Mouse (Mus musculus): ENCODE data around the gene Olfr1138. TPM values are rescaled to one million over a fixed set of nuclear protein-coding genes. Genes with fewer than 3 reads are reported as not detected.

Olfr1138 gene
- total RNA-seq (2017) = not detected in 2 replicates

DNA sequence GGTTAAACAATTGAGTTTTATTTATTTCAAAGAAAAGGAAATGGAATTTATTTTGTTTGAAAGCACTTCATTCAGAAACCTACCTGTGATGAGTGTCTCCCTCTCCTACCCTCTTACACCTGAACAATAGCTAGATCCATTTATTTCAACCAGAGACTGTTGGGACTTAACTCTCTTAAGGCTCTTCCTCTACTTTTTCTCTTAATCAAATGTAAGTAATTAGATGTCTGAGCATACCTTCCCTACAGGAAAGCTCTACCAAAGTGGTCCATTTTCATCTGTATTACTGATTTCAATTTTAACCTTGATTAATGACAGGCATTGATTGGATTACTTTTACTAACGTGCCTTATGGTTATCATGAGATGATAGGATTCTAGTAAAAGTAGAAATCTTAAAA lies at the start of gene Olfr1138:
Gene Olfr1138, minus strand, starts transcription at position 101 of the 400 bp plus-strand sequence.
- no peak for ATAC-seq (replicated peaks; ENCODE audit: low read depth, poor library complexity, severe bottlenecking)

DNA sequence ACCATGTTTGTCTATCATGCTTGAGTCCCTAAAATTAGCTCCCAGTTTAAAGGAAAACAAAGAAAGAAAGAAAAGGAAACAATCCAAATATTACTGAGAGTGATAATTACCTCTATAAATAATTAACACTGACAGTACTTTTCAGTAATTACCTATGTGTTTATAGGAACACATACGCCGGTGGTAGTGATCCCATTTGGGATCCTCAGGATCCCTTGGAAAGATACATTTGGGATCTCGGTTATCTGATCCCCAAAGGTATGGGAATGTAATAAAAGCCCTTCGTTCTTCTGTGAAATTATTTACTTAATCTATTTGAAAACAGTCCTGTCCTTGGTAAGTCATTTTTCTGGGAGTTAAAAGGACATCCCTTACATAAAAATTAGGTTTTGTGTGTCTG lies 39.4 kb upstream of the Olfr1138 start, which contains the start of gene Olfr152:
Gene Olfr152, plus strand, starts transcription at position 301 of the 400 bp plus-strand sequence.
- no peak for ATAC-seq (replicated peaks; ENCODE audit: low read depth, poor library complexity, severe bottlenecking)

DNA sequence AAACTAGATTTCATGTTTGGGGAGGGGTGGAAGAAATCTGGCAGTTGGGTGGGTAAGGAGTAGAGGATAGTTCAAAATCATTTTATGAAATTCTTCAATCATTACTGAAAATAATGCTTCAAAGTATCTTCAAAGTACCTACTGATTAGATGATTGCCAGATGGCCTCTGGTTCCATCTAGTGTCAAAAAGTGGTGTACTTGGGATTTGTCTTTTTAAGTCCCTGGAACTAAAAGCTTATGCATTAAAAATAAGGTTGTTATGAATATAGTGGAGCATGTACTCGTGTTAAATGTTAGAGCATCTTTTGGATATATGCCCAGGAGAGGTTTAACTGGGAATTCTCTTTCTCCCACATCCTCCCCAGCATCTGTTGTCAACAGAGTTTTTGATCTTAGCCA lies 36.4 kb upstream of the Olfr1138 start:
- no peak for ATAC-seq (replicated peaks; ENCODE audit: low read depth, poor library complexity, severe bottlenecking)

DNA sequence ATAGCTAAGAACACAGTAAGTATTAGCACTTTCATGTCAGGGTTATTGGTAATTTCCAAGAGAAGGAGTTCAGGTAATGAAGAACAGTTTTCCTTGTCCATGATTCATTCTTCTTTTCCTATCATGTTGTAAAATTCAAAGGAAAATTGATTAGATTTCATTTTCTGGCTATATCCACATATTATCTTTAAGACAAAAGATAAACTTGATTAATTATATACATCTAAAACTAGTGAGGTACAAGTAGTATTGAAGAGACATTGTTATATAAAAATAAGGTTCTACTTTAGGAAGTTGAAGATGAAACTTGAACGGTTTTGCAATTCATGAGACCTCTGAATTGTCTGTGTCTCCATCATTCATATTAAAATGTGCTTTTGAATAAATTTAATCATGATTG lies 14.1 kb upstream of the Olfr1138 start, which contains the start of gene Olfr1141:
Gene Olfr1141, minus strand, starts transcription at position 101 of the 400 bp plus-strand sequence.
- ATAC-seq (replicated peaks; ENCODE audit: low read depth, poor library complexity, severe bottlenecking) = no peak

DNA sequence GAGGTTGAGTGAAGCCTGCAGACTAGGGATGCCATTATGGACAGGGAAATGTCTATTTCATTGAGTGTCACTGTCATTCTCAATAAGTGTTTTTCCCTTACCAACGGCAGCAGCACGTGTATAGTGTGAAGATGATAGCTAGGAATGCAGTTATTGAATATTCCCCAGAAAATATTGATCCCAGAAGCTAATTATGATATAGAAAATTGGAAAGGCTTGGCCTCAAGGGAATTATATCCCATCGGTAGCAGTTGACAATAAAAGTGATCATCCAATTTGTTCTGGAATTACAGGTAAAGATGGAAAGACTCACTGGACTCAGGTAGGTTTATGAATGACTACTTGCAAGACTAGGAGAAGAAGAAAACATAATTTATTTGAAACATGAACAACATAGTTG lies 3.7 kb upstream of the Olfr1138 start, which contains the start of gene Olfr1140:
Gene Olfr1140, plus strand, starts transcription at position 301 of the 400 bp plus-strand sequence.
- ATAC-seq (replicated peaks; ENCODE audit: low read depth, poor library complexity, severe bottlenecking) = no peak

DNA sequence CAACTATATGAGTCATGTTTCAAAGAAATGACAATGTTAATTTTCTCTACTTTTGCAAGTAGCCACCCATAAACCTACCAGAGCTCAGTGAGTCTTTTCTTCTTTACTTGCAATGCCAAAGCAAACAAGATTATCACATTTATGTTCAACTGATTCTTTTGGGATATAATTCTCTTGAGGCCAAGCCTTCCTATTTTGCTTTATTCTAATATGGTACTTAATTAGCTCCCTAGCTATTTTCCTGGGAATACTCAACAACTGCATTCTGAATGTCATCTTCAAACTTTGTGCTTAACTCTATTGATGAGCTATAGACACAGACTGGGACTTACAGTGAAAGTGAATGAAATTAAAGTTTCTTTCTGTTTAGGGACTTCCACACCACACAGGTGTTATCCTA lies 26.7 kb downstream of the Olfr1138 start, which contains the start of gene Olfr1137:
Gene Olfr1137, minus strand, starts transcription at position 101 of the 400 bp plus-strand sequence.
- ATAC-seq (replicated peaks; ENCODE audit: low read depth, poor library complexity, severe bottlenecking) = no peak

DNA sequence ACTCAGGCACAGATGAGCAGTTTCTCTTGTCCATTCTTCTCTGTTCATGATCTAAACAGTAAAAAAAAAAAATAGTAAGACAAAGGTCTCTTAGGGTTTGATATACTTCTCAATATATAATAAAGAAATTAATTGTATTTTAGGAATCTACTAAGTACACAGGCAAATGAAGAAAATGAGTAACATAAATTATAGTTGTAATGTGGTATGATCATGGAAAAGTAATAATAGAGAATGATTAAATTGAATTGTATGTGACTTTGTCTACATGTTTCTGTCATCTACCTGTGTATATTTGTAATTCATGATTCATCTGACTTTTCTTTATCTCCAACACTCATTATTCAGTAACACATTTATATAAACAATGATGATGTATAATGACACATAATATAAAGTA lies 45.9 kb downstream of the Olfr1138 start, which contains the start of gene Olfr1136:
Gene Olfr1136, minus strand, starts transcription at position 101 of the 400 bp plus-strand sequence.
- ATAC-seq (replicated peaks; ENCODE audit: low read depth, poor library complexity, severe bottlenecking) = no peak

Other genes with a start within 250 kb of the Olfr1138 start
- gene Pramel7, start 242.9 kb downstream of the Olfr1138 start, total RNA-seq (2017) = not detected in 2 replicates
- not detected in 2 replicates for gene Pramel6, start 233.4 kb downstream of the Olfr1138 start, total RNA-seq (2017)
- gene Olfr153, start 208.2 kb downstream of the Olfr1138 start, total RNA-seq (2017) = not detected in 2 replicates
- not detected in 2 replicates for gene Olfr1128, start 194.4 kb downstream of the Olfr1138 start, total RNA-seq (2017)
- gene Olfr1129, start 166.1 kb downstream of the Olfr1138 start, total RNA-seq (2017) = not detected in 2 replicates
- gene Olfr1130, start 133.8 kb downstream of the Olfr1138 start, total RNA-seq (2017) = not detected in 2 replicates
- gene Olfr1131, start 112.9 kb downstream of the Olfr1138 start, total RNA-seq (2017) = not detected in 2 replicates
- gene Olfr1132, start 102.4 kb downstream of the Olfr1138 start, total RNA-seq (2017) = not detected in 2 replicates
- gene Olfr1133, start 92.6 kb downstream of the Olfr1138 start, total RNA-seq (2017) = not detected in 2 replicates
- not detected in 2 replicates for gene Olfr1134, start 81.5 kb downstream of the Olfr1138 start, total RNA-seq (2017)
- not detected in 2 replicates for gene Olfr1135, start 66.3 kb downstream of the Olfr1138 start, total RNA-seq (2017)
- not detected in 2 replicates for gene Olfr1136, start 46.0 kb downstream of the Olfr1138 start, total RNA-seq (2017)
- not detected in 2 replicates for gene Olfr1137, start 26.8 kb downstream of the Olfr1138 start, total RNA-seq (2017)
- not detected in 2 replicates for gene Olfr1140, start 3.8 kb upstream of the Olfr1138 start, total RNA-seq (2017)
- gene Olfr1141, start 14.0 kb upstream of the Olfr1138 start, total RNA-seq (2017) = not detected in 2 replicates
- gene Olfr152, start 39.5 kb upstream of the Olfr1138 start, total RNA-seq (2017) = not detected in 2 replicates
- not detected in 2 replicates for gene Olfr1143, start 60.6 kb upstream of the Olfr1138 start, total RNA-seq (2017)
- gene Olfr1145, start 69.8 kb upstream of the Olfr1138 start, total RNA-seq (2017) = not detected in 2 replicates
- gene Olfr1148, start 90.6 kb upstream of the Olfr1138 start, total RNA-seq (2017) = not detected in 2 replicates
- not detected in 2 replicates for gene Olfr1150-ps1, start 104.0 kb upstream of the Olfr1138 start, total RNA-seq (2017)
- gene Olfr1151, start 115.9 kb upstream of the Olfr1138 start, total RNA-seq (2017) = not detected in 2 replicates
- gene Olfr1152, start 126.5 kb upstream of the Olfr1138 start, total RNA-seq (2017) = not detected in 2 replicates
- not detected in 2 replicates for gene Olfr1153, start 155.0 kb upstream of the Olfr1138 start, total RNA-seq (2017)
- gene Olfr1154, start 165.2 kb upstream of the Olfr1138 start, total RNA-seq (2017) = not detected in 2 replicates
- not detected in 2 replicates for gene Olfr1155, start 205.2 kb upstream of the Olfr1138 start, total RNA-seq (2017)
- not detected in 2 replicates for gene Olfr1156, start 213.1 kb upstream of the Olfr1138 start, total RNA-seq (2017)
- not detected in 2 replicates for gene Olfr1157, start 228.3 kb upstream of the Olfr1138 start, total RNA-seq (2017)
- gene Olfr74, start 234.7 kb upstream of the Olfr1138 start, total RNA-seq (2017) = not detected in 2 replicates

Data from common myeloid progenitor, adult 5-6 weeks (primary cell).